Mouse (Mus musculus) brain, embryonic 14.5 days (tissue): ENCODE data around the gene Ephb2.

ENCODE experiments used
- CTCF ChIP-seq: fragments of 200-500 bp; IDR thresholded peaks from 2 replicates; pipeline ENCODE4 v1.5.1; 2012; ENCODE audit warnings: inconsistent platforms, mild to moderate bottlenecking, moderate library complexity, borderline replicate concordance; ENCODE audit not compliant: insufficient read depth, insufficient read length; ENCODE audit errors: extremely low read depth
- POLR2A ChIP-seq: fragments of 200-500 bp; IDR thresholded peaks from 2 replicates; pipeline ENCODE4 v1.6.1; 2012; ENCODE audit warnings: mild to moderate bottlenecking, inconsistent platforms, borderline replicate concordance; ENCODE audit not compliant: poor library complexity, insufficient read depth, insufficient read length, severe bottlenecking; ENCODE audit errors: extremely low read depth

DNA sequence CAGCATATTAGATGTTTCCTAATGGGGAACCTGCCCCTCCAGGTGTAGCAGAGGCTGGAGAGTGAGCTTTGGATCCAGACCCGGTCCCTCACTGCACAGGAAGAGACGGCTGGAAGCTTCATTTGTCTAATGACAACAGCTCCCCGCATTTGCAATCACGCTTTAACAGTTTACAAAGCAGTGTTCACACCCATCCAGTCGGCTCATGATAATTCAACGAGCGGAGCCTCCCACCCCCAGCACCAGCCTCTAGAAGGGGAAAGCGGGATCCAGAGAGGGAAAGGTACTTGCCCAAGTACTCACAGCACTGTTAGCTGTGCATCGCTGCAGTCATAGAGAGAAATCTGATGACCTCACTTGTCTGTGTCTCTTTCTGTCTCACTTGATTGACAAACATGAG lies 2.7 kb upstream of the Ephb2 start:
- TF ChIP-seq CTCF (no peak), POLR2A (no peak)
